Mouse (Mus musculus): ENCODE results near the gene Mettl24. TPM values are rescaled to one million over a fixed set of nuclear protein-coding genes. Genes with fewer than 3 reads are reported as not detected.

Mettl24 gene
- total and polyA plus RNA-seq, 3 experiments: not detected

DNA sequence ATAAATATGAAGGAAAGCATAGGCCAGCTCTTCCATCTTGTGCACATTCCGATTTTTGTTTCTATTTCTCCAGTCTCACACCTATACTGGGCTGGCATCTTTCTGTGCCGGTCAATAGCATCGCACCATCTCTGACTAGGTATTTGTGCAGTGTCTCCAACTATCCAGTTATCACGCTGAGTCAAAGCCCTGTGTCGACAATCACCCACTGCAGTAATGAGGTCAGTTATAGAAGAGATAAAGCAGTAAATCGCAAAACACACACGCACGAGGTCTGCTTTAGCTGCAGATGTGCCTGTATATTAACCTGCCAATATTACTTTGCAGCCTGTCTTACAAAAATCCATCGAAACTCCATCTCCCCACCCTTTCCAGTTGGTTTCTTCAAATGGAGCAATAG, 30.7 kb downstream of the Mettl24 start:
- no peak overlapping the region for H3K9ac ChIP-seq (ENCODE audit: control insufficient read depth, low read depth, low read length, poor library complexity, severe bottlenecking)
- no peaks in the 10 kb centered on the region for H3K79me2 ChIP-seq (ENCODE audit: control insufficient read depth, insufficient read depth, low read length, poor library complexity)
- peaks cover 0 to 1% of the 10 kb centered on the region in 2 experiments; a peak in 2 of 4 replicates for H3K27me3 ChIP-seq (ENCODE audit: control insufficient read depth in 1 of 2, insufficient read depth in 2 of 2, low read length in 2 of 2)
- no peaks in the 10 kb centered on the region for H3K4me1 ChIP-seq (ENCODE audit: control insufficient read depth in 1 of 2, insufficient read depth in 2 of 2, low read length in 2 of 2)
- no peak overlapping the region for H3K4me3 ChIP-seq (ENCODE audit: control insufficient read depth in 1 of 2, insufficient read depth in 1 of 2, low read depth in 2 of 2, low read length in 2 of 2)
- H3K27ac ChIP-seq (ENCODE audit: control insufficient read depth, low read depth, low read length): no peak overlapping the region
- H3K9me3 ChIP-seq (replicated peaks; ENCODE audit: insufficient read depth, low read length): no peaks in the 10 kb centered on the region
- H3K36me3 ChIP-seq (ENCODE audit: control insufficient read depth in 1 of 2, insufficient read depth in 2 of 2, low read length in 2 of 2): no peaks in the 10 kb centered on the region
- TF ChIP-seq TBP (IDR thresholded peaks at IDR 0.05; ENCODE audit: low read depth, low read length) (no peak), POLR2AphosphoS5 (IDR thresholded peaks at IDR 0.05; ENCODE audit: borderline replicate concordance, low read depth, low read length) (no peak), SIN3A (IDR thresholded peaks at IDR 0.05; ENCODE audit: low read length) (no peak), JUND (IDR thresholded peaks at IDR 0.05; ENCODE audit: low read depth, low read length) (no peak), CHD2 (IDR thresholded peaks at IDR 0.05; ENCODE audit: low read length) (no peak), TAL1 (IDR thresholded peaks at IDR 0.05; ENCODE audit: low read length) (no peak), NELFE (IDR thresholded peaks at IDR 0.05; ENCODE audit: low read depth, low read length) (no peak), MXI1 (IDR thresholded peaks at IDR 0.05; ENCODE audit: low read depth, low read length) (no peak), BHLHE40 (IDR thresholded peaks at IDR 0.05; ENCODE audit: borderline replicate concordance, low read depth, low read length) (no peak), E2F4 (IDR thresholded peaks at IDR 0.05; ENCODE audit: borderline replicate concordance, low read depth, low read length) (no peak), POLR2AphosphoS2 (IDR thresholded peaks at IDR 0.05; ENCODE audit: low read length) (no peak), CHD1 (IDR thresholded peaks at IDR 0.05; ENCODE audit: low read depth, low read length) (no peak), MYB (IDR thresholded peaks at IDR 0.05; ENCODE audit: low read depth, low read length) (no peak)
- DNase-seq (ENCODE audit: low read depth, low spot score): no peak

DNA sequence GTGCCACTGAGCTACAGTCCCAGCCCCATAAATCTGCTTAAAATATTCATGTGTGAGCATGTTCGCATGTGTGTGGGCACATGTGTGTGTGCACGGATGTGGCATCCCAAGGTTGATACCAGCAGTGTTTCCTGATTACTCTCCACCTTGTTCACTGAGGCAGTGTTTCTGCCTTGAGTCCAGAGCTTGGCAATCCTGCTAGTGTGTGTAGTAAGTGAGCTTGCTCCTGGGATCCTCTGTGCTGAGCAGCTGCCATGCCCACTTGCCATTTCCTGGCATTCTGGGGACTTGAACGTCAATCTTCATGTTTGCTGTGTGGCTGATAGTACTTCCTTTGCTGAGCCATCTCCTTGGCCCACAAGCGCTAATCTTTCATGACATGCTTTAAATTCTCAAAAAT, 32.1 kb downstream of the Mettl24 start:
- Histone ChIP-seq H3K36me3 (ENCODE audit: control insufficient read depth in 1 of 2, insufficient read depth in 2 of 2, low read length in 2 of 2) (no peaks in the 10 kb centered on the region), H3K79me2 (ENCODE audit: control insufficient read depth, insufficient read depth, low read length, poor library complexity) (no peaks in the 10 kb centered on the region), H3K4me1 (ENCODE audit: control insufficient read depth in 1 of 2, insufficient read depth in 2 of 2, low read length in 2 of 2) (no peaks in the 10 kb centered on the region), H3K9me3 (replicated peaks; ENCODE audit: insufficient read depth, low read length) (no peaks in the 10 kb centered on the region), H3K9ac (ENCODE audit: control insufficient read depth, low read depth, low read length, poor library complexity, severe bottlenecking) (no peak overlapping the region), H3K27me3 (ENCODE audit: control insufficient read depth in 1 of 2, insufficient read depth in 2 of 2, low read length in 2 of 2) (peaks cover 0 to 1% of the 10 kb centered on the region in 2 experiments; a peak in 2 of 4 replicates), H3K27ac (ENCODE audit: control insufficient read depth, low read depth, low read length) (no peak overlapping the region), H3K4me3 (ENCODE audit: control insufficient read depth in 1 of 2, insufficient read depth in 1 of 2, low read depth in 2 of 2, low read length in 2 of 2) (no peak overlapping the region)
- DNase-seq (ENCODE audit: low read depth, low spot score): no peak
- TF ChIP-seq POLR2A (IDR thresholded peaks at IDR 0.05; ENCODE audit: control insufficient read depth in 1 of 2, insufficient read depth in 1 of 2, low read depth in 1 of 2, low read length in 2 of 2, poor library complexity in 1 of 2) (no peak), UBTF (IDR thresholded peaks at IDR 0.05; ENCODE audit: borderline replicate concordance, insufficient read depth, low read depth, low read length) (no peak), NELFE (IDR thresholded peaks at IDR 0.05; ENCODE audit: low read depth, low read length) (no peak), CTCF (IDR thresholded peaks at IDR 0.05 in 2 of 3, conservative IDR thresholded peaks at IDR 0.05 in 1 of 3; ENCODE audit: control insufficient read depth in 1 of 3, insufficient read depth in 1 of 3, low read depth in 2 of 3, low read length in 3 of 3, poor library complexity in 1 of 3, severe bottlenecking in 1 of 3) (no peak), EP300 (IDR thresholded peaks at IDR 0.05; ENCODE audit: low read depth in 1 of 2, low read length in 2 of 2) (no peak)

Measured in MEL (cell line).